Mouse (Mus musculus): ENCODE data around the gene Vangl2. TPM values are rescaled to one million over a fixed set of nuclear protein-coding genes. Genes with fewer than 3 reads are reported as not detected.

Gene Vangl2
- polyA plus RNA-seq, 1 experiment from 2014 or later, result 55.8 TPM

- Histone ChIP-seq H3K9me3 (replicated peaks; ENCODE audit: control insufficient read depth, low read length) (no peaks in the 10 kb centered on the region), H3K27me3 (replicated peaks; ENCODE audit: control insufficient read depth, insufficient read depth, low read length) (no peaks in the 10 kb centered on the region), H3K4me3 (ENCODE audit: low read depth, low read length) (no peak overlapping the region), H3K4me1 (ENCODE audit: control insufficient read depth, insufficient read depth, low read length) (no peaks in the 10 kb centered on the region), H3K36me3 (ENCODE audit: control insufficient read depth, insufficient read depth, low read length) (peaks cover 46% of the 10 kb centered on the region), H3K27ac (ENCODE audit: low read depth, low read length) (no peak overlapping the region), H3K4me2 (ENCODE audit: low read length) (no peak overlapping the region), H3K9ac (ENCODE audit: low read length) (no peak overlapping the region)
- WGBS, result 49% methylated on average over 3 of the region's 3 CpGs
- ATAC-seq, result peak; percentile 61
- DNase-seq (ENCODE audit: low spot score), result peak; percentile 76
Observed at GRCm38 (mm10) chr1:172000641-172001040, 27.6 kb downstream of the Vangl2 start.

GRCm38 (mm10) chr1:171998820-171999597 is 29.2 kb downstream of the Vangl2 start:
- Histone ChIP-seq H3K4me1 (ENCODE audit: control insufficient read depth, insufficient read depth, low read length) (no peaks in the 10 kb centered on the region), H3K4me2 (ENCODE audit: low read length) (no peak overlapping the region), H3K9ac (ENCODE audit: low read length) (no peak overlapping the region), H3K4me3 (ENCODE audit: low read depth, low read length) (no peak overlapping the region), H3K27ac (ENCODE audit: low read depth, low read length) (no peak overlapping the region), H3K27me3 (replicated peaks; ENCODE audit: control insufficient read depth, insufficient read depth, low read length) (no peaks in the 10 kb centered on the region), H3K9me3 (replicated peaks; ENCODE audit: control insufficient read depth, low read length) (no peaks in the 10 kb centered on the region), H3K36me3 (ENCODE audit: control insufficient read depth, insufficient read depth, low read length) (peaks cover 29% of the 10 kb centered on the region)
- WGBS, result 94% methylated on average over 13 of the region's 13 CpGs
- DNase-seq (ENCODE audit: low spot score), result no peak
- ATAC-seq, result no peak

GRCm38 (mm10) chr1:171996701-171997100 is 31.5 kb downstream of the Vangl2 start:
- H3K4me2 ChIP-seq (ENCODE audit: low read length), result no peak overlapping the region
- ATAC-seq (no peak), DNase-seq (ENCODE audit: low spot score) (no peak)
- peaks cover 9% of the 10 kb centered on the region for H3K36me3 ChIP-seq (ENCODE audit: control insufficient read depth, insufficient read depth, low read length)
- no peaks in the 10 kb centered on the region for H3K27me3 ChIP-seq (replicated peaks; ENCODE audit: control insufficient read depth, insufficient read depth, low read length)
- no peak overlapping the region for H3K9ac ChIP-seq (ENCODE audit: low read length)
- WGBS, result 79% methylated on average over 7 of the region's 7 CpGs
- H3K4me1 ChIP-seq (ENCODE audit: control insufficient read depth, insufficient read depth, low read length), result no peaks in the 10 kb centered on the region
- no peak overlapping the region for H3K27ac ChIP-seq (ENCODE audit: low read depth, low read length)
- H3K4me3 ChIP-seq (ENCODE audit: low read depth, low read length), result no peak overlapping the region
- H3K9me3 ChIP-seq (replicated peaks; ENCODE audit: control insufficient read depth, low read length), result no peaks in the 10 kb centered on the region

GRCm38 (mm10) chr1:171994918-171995715 is 33.1 kb downstream of the Vangl2 start:
- no peaks in the 10 kb centered on the region for H3K9me3 ChIP-seq (replicated peaks; ENCODE audit: control insufficient read depth, low read length)
- DNase-seq (ENCODE audit: low spot score) (no peak), ATAC-seq (no peak)
- H3K9ac ChIP-seq (ENCODE audit: low read length), result no peak overlapping the region
- no peak overlapping the region for H3K4me3 ChIP-seq (ENCODE audit: low read depth, low read length)
- 90% methylated on average over 11 of the region's 11 CpGs for WGBS
- no peaks in the 10 kb centered on the region for H3K27me3 ChIP-seq (replicated peaks; ENCODE audit: control insufficient read depth, insufficient read depth, low read length)
- H3K36me3 ChIP-seq (ENCODE audit: control insufficient read depth, insufficient read depth, low read length), result peaks cover 6% of the 10 kb centered on the region; the same call in 1 of the 2 replicates
- H3K4me2 ChIP-seq (ENCODE audit: low read length), result no peak overlapping the region
- no peak overlapping the region for H3K27ac ChIP-seq (ENCODE audit: low read depth, low read length)
- no peaks in the 10 kb centered on the region for H3K4me1 ChIP-seq (ENCODE audit: control insufficient read depth, insufficient read depth, low read length)

- H3K4me1 ChIP-seq (ENCODE audit: control insufficient read depth, insufficient read depth, low read length), result no peaks in the 10 kb centered on the region
- ATAC-seq, result no peak
- 86% methylated on average over 2 of the region's 2 CpGs for WGBS
- no peak for DNase-seq (ENCODE audit: low spot score)
- H3K4me3 ChIP-seq (ENCODE audit: low read depth, low read length), result no peak overlapping the region
- no peaks in the 10 kb centered on the region for H3K27me3 ChIP-seq (replicated peaks; ENCODE audit: control insufficient read depth, insufficient read depth, low read length)
- H3K9me3 ChIP-seq (replicated peaks; ENCODE audit: control insufficient read depth, low read length), result no peaks in the 10 kb centered on the region
- no peak overlapping the region for H3K9ac ChIP-seq (ENCODE audit: low read length)
- no peak overlapping the region for H3K4me2 ChIP-seq (ENCODE audit: low read length)
- H3K27ac ChIP-seq (ENCODE audit: low read depth, low read length), result no peak overlapping the region
- peaks cover under 1% of the 10 kb centered on the region; the same call in 1 of the 2 replicates for H3K36me3 ChIP-seq (ENCODE audit: control insufficient read depth, insufficient read depth, low read length)
Observed at GRCm38 (mm10) chr1:171994501-171994900, 33.7 kb downstream of the Vangl2 start.

- Histone ChIP-seq H3K27ac (ENCODE audit: low read depth, low read length) (no peak overlapping the region), H3K9ac (ENCODE audit: low read length) (no peak overlapping the region), H3K36me3 (ENCODE audit: control insufficient read depth, insufficient read depth, low read length) (no peaks in the 10 kb centered on the region), H3K4me1 (ENCODE audit: control insufficient read depth, insufficient read depth, low read length) (no peaks in the 10 kb centered on the region), H3K4me2 (ENCODE audit: low read length) (no peak overlapping the region), H3K27me3 (replicated peaks; ENCODE audit: control insufficient read depth, insufficient read depth, low read length) (no peaks in the 10 kb centered on the region), H3K9me3 (replicated peaks; ENCODE audit: control insufficient read depth, low read length) (no peaks in the 10 kb centered on the region), H3K4me3 (ENCODE audit: low read depth, low read length) (no peak overlapping the region)
- DNase-seq (ENCODE audit: low spot score) (no peak), ATAC-seq (no peak)
- WGBS, result 87% methylated on average over 4 of the region's 4 CpGs
Observed at GRCm38 (mm10) chr1:171992901-171993530, 35.2 kb downstream of the Vangl2 start.

GRCm38 (mm10) chr1:171991883-171992282 is 36.4 kb downstream of the Vangl2 start:
- WGBS, result 79% methylated on average over 2 of the region's 2 CpGs
- DNase-seq (ENCODE audit: low spot score), result no peak
- H3K4me1 ChIP-seq (ENCODE audit: control insufficient read depth, insufficient read depth, low read length), result no peaks in the 10 kb centered on the region

GRCm38 (mm10) chr1:171984121-171984520 is 44.1 kb downstream of the Vangl2 start:
- Histone ChIP-seq H3K27me3 (replicated peaks; ENCODE audit: control insufficient read depth, insufficient read depth, low read length) (no peaks in the 10 kb centered on the region), H3K9ac (ENCODE audit: low read length) (no peak overlapping the region), H3K27ac (ENCODE audit: low read depth, low read length) (no peak overlapping the region), H3K4me2 (ENCODE audit: low read length) (no peak overlapping the region), H3K36me3 (ENCODE audit: control insufficient read depth, insufficient read depth, low read length) (no peaks in the 10 kb centered on the region), H3K4me1 (ENCODE audit: control insufficient read depth, insufficient read depth, low read length) (no peaks in the 10 kb centered on the region; the same call in 1 of the 2 replicates), H3K4me3 (ENCODE audit: low read depth, low read length) (no peak overlapping the region), H3K9me3 (replicated peaks; ENCODE audit: control insufficient read depth, low read length) (no peaks in the 10 kb centered on the region)
- DNase-seq (ENCODE audit: low spot score) (no peak), ATAC-seq (no peak)
- WGBS, result 100% methylated on average over 1 of the region's 1 CpGs

More at GRCm38 (mm10) chr1:171991883-171992282, 36.4 kb downstream of the Vangl2 start:
- H3K36me3 ChIP-seq (ENCODE audit: control insufficient read depth, insufficient read depth, low read length), result no peaks in the 10 kb centered on the region
- H3K27me3 ChIP-seq (replicated peaks; ENCODE audit: control insufficient read depth, insufficient read depth, low read length), result no peaks in the 10 kb centered on the region
- no peak for ATAC-seq
- H3K9ac ChIP-seq (ENCODE audit: low read length), result no peak overlapping the region
- H3K4me2 ChIP-seq (ENCODE audit: low read length), result no peak overlapping the region
- no peaks in the 10 kb centered on the region for H3K9me3 ChIP-seq (replicated peaks; ENCODE audit: control insufficient read depth, low read length)
- H3K27ac ChIP-seq (ENCODE audit: low read depth, low read length), result no peak overlapping the region
- no peak overlapping the region for H3K4me3 ChIP-seq (ENCODE audit: low read depth, low read length)
